Mouse (Mus musculus): ENCODE measurements at regions not wholly inside any gene's neighbourhood (a gene's known extent, or its start where the extent isn't known, plus 50 kb on each side); places are given as distances from the start of the nearest gene placed in this dataset.
A peak's percentile ranks its signal among the peaks of the same experiment; 100 is the strongest.

GRCm38 (mm10) chr15:88319527-88319926, 280.6 kb upstream of the Zdhhc25 start:
- TF ChIP-seq CTCF (IDR thresholded peaks at IDR 0.05; ENCODE audit: extremely low read depth, insufficient read depth, low read length) (peak; percentile 21; the same call in 1 of the 2 replicates), POLR2A (IDR thresholded peaks at IDR 0.05; ENCODE audit: extremely low read depth, insufficient read depth, low read length) (no peak)

Data from cortical plate, adult 2 months (tissue).